Mouse (Mus musculus) heart, adult 2 months (tissue): ENCODE data around the gene BC025920. TPM values are rescaled to one million over a fixed set of nuclear protein-coding genes. Genes with fewer than 3 reads are reported as not detected.

Experiments
- DNase-seq, 2 experiments: peaks; one replicate each; pipeline ENCODE4 v3.0.0; 2021
- H3K27ac ChIP-seq: fragments of 200-600 bp; 2 replicates; pipeline ENCODE4 v1.8.1; 2022
- H3K27me3 ChIP-seq: fragments of 200-500 bp; 2 replicates; pipeline ENCODE4 v1.6.1; 2012; ENCODE audit warnings: mild to moderate bottlenecking, low read length, inconsistent platforms, mixed read lengths; ENCODE audit not compliant: control insufficient read depth, insufficient read depth
- H3K36me3 ChIP-seq: fragments of 200-500 bp; 2 replicates; pipeline ENCODE4 v1.6.1; 2012; ENCODE audit warnings: low read length, inconsistent platforms; ENCODE audit not compliant: control insufficient read depth, insufficient read depth
- H3K4me1 ChIP-seq: fragments of 200-500 bp; 2 replicates; pipeline ENCODE4 v1.6.1; 2011; ENCODE audit warnings: low read length; ENCODE audit not compliant: control insufficient read depth, insufficient read depth
- H3K4me3 ChIP-seq: fragments of 200-600 bp; 2 replicates; pipeline ENCODE4 v1.8.1; 2022
- H3K79me2 ChIP-seq: fragments of 200-500 bp; replicated peaks from 2 replicates; pipeline ENCODE4 v1.6.1; 2012; ENCODE audit warnings: mild to moderate bottlenecking, inconsistent platforms, low read length, moderate library complexity, mixed read lengths; ENCODE audit not compliant: control insufficient read depth, insufficient read depth
- H3K9ac ChIP-seq: fragments of 200-500 bp; 2 replicates; pipeline ENCODE4 v1.6.1; 2012; ENCODE audit warnings: low read depth, mild to moderate bottlenecking, control low read depth, inconsistent platforms, low read length, mixed read lengths
- CTCF ChIP-seq: fragments of 200-600 bp; IDR thresholded peaks from 2 replicates; pipeline ENCODE4 v1.8.1; 2022; ENCODE audit warnings: antibody characterized with exemption, mild to moderate bottlenecking, moderate library complexity
- EP300 ChIP-seq: fragments of 200-500 bp; IDR thresholded peaks from 2 replicates; pipeline ENCODE4 v1.6.1; 2011; ENCODE audit warnings: low read depth, low read length, control low read depth; ENCODE audit not compliant: insufficient read depth
- POLR2A ChIP-seq: fragments of 200-500 bp; IDR thresholded peaks from 2 replicates; pipeline ENCODE4 v1.6.1; 2011; ENCODE audit warnings: mild to moderate bottlenecking, low read depth, low read length, control low read depth; ENCODE audit not compliant: insufficient read depth
- WGBS: fragments of 180-500 bp; shearing (Covaris S2); methylation state at CpG from one replicate; pipeline ENCODE4 v1.1.7; 2018; 5-methylcytosine and 5-hydroxymethylcytosine counted together
- intact Hi-C: fragments of 180-260 bp; cut with DNase I; formaldehyde crosslinking; loops from one replicate; pipeline ENCODE4 v1.15.1; 2025
- polyA plus RNA-seq: library from polyadenylated mRNA; depleted of rRNA; stranded (reverse); fragments of >200 nt; gene quantifications from 2 replicates; pipeline ENCODE4 v1.2.3, GENCODE M21; 2012
- total RNA-seq, 2 experiments: library from RNA; stranded (reverse); gene quantifications; 2 replicates each; pipeline ENCODE4 v1.2.3; 2021

Gene BC025920
- total and polyA plus RNA-seq, 3 experiments, result 1.9 to 3.7 (median 2.5) TPM

GRCm38 (mm10) chr10:81626994-81627835 lies 21.1 kb downstream of the BC025920 start, which contains the start of gene Sirt6:
TSS of gene Sirt6 (minus strand) at chr10:81627797.
- Histone ChIP-seq H3K4me3 (peak within 1 kb of the TSS; percentile 70), H3K27ac (peak within 1 kb of the TSS; percentile 95), H3K9ac (peak within 1 kb of the TSS; percentile 84), H3K27me3 (no peaks in the 10 kb centered on the region), H3K4me1 (peaks cover 5% of the 10 kb centered on the region), H3K79me2 (no peaks in the 10 kb centered on the region), H3K36me3 (no peaks in the 10 kb centered on the region)
- TF ChIP-seq POLR2A, result peak; percentile 96
- no peak for TF ChIP-seq CTCF
- TF ChIP-seq EP300, result peak; percentile 75
- WGBS, result 4% methylated on average over 40 of the region's 40 CpGs
- intact Hi-C loops, result loop anchor here (2.0 to 5.0 kb wide), 3 partner anchors 16 to 550 kb away; partner anchors contain the start of gene BC025920
- DNase-seq, result peak; percentile 92 to 94

DNA sequence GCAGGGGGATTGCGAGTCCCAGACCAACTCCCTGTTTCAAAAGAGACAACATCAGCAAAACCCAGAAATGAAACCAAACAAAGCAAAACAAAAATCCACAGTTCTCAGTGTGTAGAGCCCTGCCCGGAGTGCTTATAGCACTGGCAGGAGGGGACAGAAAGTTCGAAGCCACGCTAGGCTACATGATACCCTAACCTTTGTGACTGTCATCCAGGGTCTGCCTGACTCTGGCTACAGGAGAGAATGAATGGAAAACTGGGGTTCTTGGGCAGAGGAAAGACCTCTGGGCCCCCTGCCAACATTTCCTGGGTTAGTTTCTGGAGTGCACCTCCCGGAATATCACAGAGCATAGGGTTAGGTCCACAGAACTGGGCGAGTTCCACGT lies 21.8 kb downstream of the BC025920 start:
- TF ChIP-seq CTCF, result no peak
- no peak for TF ChIP-seq EP300
- no peak for TF ChIP-seq POLR2A
- Histone ChIP-seq H3K4me3 (peak overlapping the region; percentile 70), H3K4me1 (peaks cover 5% of the 10 kb centered on the region), H3K79me2 (no peaks in the 10 kb centered on the region), H3K36me3 (no peaks in the 10 kb centered on the region), H3K27me3 (no peaks in the 10 kb centered on the region), H3K9ac (peak overlapping the region; percentile 84), H3K27ac (peak overlapping the region; percentile 95)
- 36% methylated on average over 7 of the region's 7 CpGs for WGBS
- intact Hi-C loops, result loop anchor here (2.0 to 5.0 kb wide), 3 partner anchors 15 to 549 kb away; partner anchors contain the start of gene BC025920
- DNase-seq, result no peak

DNA sequence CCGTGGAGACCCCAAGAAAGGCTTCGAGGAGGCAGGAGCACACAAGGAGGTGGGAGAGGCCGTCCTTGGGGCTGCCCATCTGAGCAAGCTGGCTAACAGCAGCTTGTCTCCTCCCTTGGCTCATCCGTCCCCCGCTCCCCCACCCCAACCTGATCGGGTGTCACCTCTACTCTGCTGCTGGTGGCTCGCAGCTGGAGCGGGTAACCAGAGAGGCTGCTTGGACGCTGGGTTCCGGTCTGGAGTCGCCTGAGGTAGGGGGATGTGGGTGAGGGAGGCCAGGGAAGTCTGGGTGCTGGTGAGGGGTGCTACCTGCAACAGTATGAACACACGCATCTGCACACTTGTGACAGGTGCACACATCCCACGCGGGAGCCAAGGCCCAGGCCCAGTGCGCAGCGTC lies 22.3 kb downstream of the BC025920 start, which contains the start of gene Ankrd24:
Ankrd24 (plus strand) TSS at position 151 of the 400 bp plus-strand sequence.
- Histone ChIP-seq H3K36me3 (no peaks in the 10 kb centered on the region), H3K4me3 (peak within 1 kb of the TSS; percentile 70), H3K27ac (peak within 1 kb of the TSS; percentile 95), H3K27me3 (no peaks in the 10 kb centered on the region), H3K4me1 (peaks cover 5% of the 10 kb centered on the region), H3K9ac (peak within 1 kb of the TSS; percentile 84), H3K79me2 (no peaks in the 10 kb centered on the region)
- 81% methylated on average over 16 of the region's 16 CpGs for WGBS
- no peak for DNase-seq
- intact Hi-C loops, result loop anchor here (5.0 kb wide), 1 partner anchor 549 kb away; no protein-coding TSS in a partner anchor
- no peak for TF ChIP-seq EP300
- TF ChIP-seq CTCF, result no peak
- no peak for TF ChIP-seq POLR2A

GRCm38 (mm10) chr10:81633253-81634099 lies 27.4 kb downstream of the BC025920 start:
- intact Hi-C loops, result no loop called here
- peaks cover 2% of the 10 kb centered on the region for H3K4me1 ChIP-seq
- DNase-seq, result peak; percentile 82 to 86
- no peaks in the 10 kb centered on the region for H3K36me3 ChIP-seq
- H3K4me3 ChIP-seq, result peak overlapping the region; percentile 51
- peak overlapping the region; percentile 22 for H3K9ac ChIP-seq
- no peaks in the 10 kb centered on the region for H3K27me3 ChIP-seq
- 5% methylated on average over 37 of the region's 37 CpGs for WGBS
- TF ChIP-seq EP300 (no peak), POLR2A (peak; percentile 56; the same call in 1 of the 2 replicates)
- no peaks in the 10 kb centered on the region for H3K79me2 ChIP-seq
- H3K27ac ChIP-seq, result no peak overlapping the region; the same call in 1 of the 2 replicates

DNA sequence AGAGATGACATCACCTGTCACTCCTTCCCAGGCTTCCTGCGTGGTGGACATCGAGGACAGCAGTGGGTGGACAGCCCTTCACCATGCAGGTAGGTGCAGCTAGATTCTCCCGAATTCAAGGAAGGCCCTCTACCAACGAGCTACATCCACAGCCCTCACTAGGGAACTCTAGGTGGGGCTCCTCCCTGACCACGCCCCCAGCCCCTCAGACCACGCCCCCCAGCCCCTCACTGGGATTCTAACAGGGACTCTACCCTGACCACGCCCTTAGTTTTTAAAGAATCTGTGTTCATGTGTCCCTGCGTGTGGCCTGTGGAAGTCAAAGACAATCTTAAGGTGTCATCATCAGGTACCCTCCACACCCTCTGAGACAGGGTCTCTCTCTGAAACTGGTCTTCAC lies 30.3 kb downstream of the BC025920 start:
- no peaks in the 10 kb centered on the region for H3K36me3 ChIP-seq
- H3K9ac ChIP-seq, result no peak overlapping the region
- no peak for TF ChIP-seq EP300
- TF ChIP-seq POLR2A, result no peak
- DNase-seq, result no peak
- intact Hi-C loops, result no loop called here
- 24% methylated on average over 8 of the region's 8 CpGs for WGBS
- H3K79me2 ChIP-seq, result no peaks in the 10 kb centered on the region
- no peak overlapping the region for H3K27ac ChIP-seq
- H3K4me3 ChIP-seq, result no peak overlapping the region
- H3K4me1 ChIP-seq, result peaks cover 2% of the 10 kb centered on the region
- H3K27me3 ChIP-seq, result no peaks in the 10 kb centered on the region
